Mouse (Mus musculus) ovary, postnatal 10 days (tissue): ENCODE measurements around the gene Mgat4b.

Experiments
- DNase-seq: peaks from one replicate; pipeline ENCODE4 v3.0.0; 2022; ENCODE audit warnings: low spot score

Mgat4b gene

DNA sequence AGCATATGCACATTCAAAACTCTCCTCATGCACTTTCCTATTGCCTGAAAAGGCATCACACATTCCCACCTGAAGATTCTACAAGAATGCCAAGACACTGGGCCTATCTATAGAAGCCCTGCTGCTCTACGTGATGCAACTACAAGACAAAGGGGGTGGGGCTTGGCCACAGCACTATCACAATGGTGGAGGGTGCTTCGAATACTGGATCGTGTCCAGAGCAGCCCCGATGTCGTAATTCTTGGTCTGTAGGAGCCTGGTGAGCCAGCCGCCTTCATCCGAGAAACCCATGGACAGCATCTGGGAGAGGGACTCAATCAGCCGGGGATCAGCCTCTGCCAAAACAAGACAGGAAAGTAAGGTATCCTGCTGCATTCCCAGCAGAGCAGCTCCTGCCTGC lies 10.1 kb upstream of the Mgat4b start:
- DNase-seq: no peak

DNA sequence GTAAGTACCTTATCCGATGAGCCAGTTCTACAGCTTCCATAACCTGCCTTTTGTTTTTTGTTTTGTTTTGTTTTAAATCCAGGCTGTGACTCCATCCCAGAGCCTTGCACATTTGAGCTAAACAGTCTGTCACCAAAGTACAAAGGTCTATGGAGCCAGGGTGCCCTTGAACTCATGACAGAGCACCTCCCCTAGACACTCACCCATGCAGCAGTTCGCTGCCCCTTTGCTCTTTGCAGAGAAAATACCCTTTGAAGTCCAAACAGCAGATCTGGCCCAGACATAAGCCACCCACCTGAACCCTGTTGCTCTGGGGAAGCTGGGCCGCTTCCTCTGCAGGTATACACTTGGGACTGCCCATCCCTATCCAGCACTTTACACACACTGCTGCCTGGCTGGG lies 9.1 kb upstream of the Mgat4b start:
- no peak for DNase-seq

DNA sequence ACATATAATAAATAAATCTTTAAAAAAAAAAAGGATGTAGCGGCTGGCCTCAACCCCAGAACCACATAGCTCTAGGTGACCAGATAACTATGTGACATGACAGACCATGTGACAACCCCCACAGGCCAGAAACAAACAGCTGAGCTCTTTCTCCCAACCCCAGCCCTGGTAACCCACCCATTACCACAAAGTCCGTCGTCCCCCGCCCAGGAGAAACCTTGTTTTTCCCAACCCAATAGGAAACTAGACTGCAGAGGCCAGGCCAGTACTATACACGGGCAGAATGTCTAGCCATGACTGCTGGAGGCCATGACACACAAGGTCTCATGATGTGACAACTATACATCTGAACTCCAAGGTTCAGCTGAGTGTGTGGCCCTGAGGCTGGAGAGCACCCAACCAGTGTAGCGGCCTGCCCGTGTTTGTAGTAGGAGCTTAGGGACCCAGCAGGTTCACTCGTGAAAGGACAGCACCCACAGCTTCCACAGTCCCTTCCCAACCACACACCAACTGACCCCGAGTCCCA lies 7.3 kb upstream of the Mgat4b start:
- no peak for DNase-seq

DNA sequence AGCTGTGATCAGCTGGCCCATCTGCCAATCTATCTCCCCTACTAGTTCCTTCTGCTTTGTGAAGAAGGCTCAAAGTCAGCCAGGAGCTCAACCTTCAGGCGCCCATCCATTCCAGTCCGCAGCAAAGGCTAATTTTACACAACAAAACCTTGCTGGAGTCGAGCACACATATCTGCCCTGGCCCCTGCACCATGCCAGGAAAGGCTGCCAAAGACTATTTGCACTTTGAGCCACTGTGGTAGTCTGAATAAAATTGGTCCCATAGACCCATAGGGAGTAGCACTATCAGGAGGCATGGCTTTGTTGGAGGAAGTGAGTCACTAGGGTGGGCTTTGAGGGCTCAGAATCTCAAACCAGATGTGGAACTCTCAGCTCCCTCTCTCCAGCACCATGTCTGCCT lies 5.3 kb upstream of the Mgat4b start:
- DNase-seq: no peak

DNA sequence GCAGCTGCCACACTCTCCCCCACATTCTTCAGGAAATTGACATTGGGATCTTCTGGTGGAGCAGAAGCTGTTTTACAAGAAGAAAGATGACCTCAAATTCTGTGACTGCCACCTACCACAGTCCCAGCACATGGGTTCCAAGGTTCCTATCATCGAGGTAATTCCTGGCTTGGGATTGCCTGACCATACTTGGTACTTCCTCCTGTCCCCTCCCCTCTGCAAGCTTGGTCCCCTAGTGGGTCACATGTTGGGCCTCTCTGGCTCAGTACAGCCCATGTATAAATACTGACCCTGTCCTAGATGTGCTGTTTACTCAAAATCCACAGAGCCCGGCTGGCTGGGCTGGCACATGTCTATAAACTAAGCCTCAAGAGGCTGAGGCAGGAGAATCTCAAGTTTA lies 4.7 kb upstream of the Mgat4b start:
- DNase-seq: no peak

DNA sequence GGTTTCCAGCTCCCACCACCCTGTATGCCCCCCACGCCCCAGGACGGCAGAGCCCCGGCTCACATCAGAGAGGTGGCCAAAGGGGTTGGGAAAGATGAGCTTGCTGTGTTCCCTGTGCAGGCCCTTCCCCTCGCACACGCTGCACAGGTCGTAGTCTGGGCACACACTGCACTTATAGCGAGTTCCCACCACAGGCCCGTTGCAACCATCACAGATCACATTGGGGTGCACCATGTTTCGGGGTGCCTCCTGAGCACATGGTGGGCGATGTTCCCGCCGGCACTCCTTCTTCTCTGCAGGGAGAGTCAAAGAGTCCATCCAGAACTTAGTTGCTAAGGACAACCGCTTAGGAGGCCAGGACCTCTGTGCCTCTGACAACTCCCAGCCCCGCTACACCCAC lies 3.3 kb upstream of the Mgat4b start:
- no peak for DNase-seq

DNA sequence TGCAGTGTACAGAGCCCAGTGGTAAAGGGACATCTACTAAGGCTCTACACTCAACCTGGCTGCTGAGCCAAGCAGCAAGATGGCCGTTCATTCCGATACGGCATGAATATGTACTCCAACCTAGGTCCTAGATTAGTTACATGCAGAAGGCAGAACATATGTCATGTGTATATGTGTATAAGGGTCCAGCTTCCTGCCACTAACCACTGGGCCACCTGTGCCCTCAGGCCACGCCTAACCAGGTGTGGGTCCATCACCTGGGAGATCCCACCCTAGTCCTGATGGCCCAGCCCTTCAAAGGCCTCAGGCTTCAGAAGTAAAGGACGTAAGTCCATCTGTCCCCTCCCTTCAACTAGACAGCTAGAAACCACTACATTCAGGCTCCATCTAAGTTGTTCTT lies 2.7 kb upstream of the Mgat4b start:
- DNase-seq: no peak

DNA sequence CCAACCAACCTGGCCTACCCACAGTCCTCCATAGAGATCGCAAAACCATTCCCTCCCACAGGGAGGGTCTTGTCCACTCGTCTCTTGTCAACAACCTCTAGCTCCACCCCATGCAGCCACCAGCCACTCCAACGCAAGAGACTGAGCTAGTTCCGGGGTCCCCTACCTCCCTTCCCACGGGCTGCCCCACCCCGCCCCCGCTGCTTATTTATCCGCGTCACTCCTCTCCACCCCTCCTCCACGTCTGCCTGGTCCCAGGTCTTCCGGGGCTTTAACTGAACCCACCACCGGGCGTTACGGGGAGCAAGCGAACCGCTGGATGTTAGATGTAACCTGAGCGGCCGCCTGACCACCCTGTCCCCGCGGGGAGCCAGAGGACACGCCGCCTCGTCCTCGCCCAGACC lies 587 bp upstream of the Mgat4b start:
- peak; percentile 63 for DNase-seq

DNA sequence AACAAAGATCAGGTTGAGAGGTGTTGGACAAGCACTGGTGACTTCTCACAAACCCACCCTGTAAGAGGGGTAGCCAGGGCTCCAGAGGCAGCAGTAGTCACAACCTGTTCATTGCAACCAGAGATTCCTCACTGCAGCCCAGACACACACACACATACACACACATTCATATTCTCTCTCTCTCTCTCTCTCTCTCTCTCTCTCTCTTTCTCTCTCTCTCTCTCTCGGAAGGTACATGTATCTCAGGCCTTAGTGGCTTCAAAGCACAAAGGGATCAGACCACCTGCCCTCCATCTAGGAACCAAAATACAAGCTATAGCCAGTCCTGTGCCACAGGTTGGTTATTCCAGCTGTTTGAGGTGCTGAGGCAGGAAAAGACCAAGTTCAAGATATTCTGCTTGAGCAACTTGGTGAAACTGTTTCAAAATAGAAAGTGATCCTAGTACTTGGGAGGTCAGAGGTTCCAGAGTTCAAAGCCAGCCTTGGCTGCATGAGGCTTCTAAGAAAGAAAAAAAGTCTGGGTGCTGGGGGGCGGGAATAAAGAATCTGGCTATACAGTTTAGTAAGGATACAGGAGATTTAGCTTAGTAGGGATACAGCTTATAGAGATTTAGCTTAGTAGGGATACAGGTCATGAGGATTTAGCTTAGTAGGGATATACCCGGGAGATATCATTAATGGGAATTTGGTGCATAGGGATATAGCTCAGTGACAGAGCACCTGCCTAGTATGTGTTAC lies 801 bp downstream of the Mgat4b start:
- DNase-seq: no peak

DNA sequence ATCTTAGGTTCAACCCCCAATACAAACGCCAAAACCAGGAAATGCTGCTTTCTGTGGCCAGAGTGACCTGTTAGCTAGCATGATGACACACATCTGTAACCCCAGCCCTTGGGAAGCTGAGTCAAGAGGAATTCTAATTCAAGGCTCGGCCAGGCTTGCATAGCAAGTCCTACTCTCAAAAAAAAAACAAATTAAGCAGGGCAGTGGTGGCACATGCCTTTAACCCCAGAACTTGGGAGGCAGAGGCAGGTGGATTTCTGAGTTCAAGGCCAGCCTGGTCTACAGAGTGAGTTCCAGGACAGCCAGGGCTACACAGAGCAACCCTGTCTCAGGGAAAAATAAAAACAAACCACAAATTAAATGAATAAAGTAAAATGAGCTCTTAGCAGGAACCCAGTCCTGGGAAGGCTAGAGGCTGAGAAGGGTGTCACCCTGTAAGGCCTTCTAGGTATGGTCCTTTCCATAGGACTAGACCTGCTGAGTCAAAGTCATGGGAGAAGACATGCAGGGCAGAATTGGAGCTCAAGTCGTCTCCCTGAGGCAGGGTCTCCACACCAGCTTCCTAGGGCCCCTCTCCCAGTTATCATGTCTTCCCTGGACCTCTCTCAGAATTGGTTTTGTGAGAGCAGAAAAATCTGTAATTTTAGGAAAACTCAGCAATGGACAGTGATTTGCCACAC lies 1.5 kb downstream of the Mgat4b start:
- no peak for DNase-seq

DNA sequence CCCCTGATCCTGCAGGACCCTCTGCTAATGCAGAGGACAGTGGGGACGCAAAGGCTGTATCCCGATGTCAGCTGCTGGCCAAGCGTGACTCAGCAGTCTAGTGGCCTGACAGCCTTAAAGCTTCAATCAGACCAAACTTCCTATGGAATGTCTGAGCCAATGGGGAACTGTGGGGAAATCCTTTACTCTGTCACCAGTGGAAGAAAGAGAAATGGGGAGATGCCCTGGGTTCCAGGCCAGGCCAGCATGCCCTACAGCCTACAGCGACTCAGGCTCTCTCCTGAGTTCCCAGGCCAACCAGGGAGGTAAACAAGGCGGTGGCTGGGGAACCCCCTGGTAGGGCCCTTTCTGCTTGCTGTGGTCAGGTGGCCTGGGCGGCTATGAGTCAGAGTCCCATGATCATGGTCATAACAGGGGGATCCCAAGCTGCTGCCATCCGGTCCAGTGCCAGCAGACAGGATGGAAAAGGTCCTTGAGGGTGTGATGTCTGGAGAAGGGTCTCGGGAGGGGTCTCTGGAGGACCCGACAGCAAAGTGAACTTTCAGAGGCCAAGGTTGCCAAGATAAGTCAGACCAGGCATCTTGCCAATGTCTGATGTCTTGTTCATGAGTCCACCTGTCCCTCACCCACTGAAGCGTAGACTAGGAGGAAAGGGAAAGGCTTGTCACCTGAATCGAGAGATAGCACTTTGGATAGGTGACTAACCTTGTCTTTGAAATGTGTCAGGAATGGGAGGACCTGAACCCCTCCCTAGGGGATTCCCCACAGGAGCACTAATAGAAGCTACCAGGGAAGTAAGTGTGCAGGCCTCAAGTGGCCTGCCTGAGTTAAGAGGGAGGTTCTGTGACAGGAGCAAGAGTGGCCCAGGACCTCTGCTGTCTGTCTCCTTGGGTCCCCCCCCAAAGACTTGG lies 2.4 kb downstream of the Mgat4b start:
- peak; percentile 37 for DNase-seq

DNA sequence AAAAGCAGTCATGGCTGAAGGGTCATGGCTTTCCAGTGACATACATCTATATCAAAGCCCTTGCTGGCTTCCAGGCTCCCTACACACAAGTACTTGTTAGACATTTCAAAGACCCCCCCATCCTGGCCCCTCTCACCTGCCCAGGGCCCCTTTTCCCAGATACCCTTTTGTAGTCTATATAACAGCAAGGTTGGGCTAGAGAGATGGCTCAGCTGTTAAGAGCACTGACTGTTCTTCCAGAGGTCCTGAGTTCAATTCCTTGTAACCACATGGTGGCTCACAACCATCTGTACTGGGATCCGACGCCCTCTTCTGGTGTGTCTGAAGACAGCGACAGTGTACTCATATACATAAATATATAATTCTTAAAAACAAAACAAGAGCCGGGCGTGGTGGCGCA lies 3.9 kb downstream of the Mgat4b start:
- DNase-seq: no peak

DNA sequence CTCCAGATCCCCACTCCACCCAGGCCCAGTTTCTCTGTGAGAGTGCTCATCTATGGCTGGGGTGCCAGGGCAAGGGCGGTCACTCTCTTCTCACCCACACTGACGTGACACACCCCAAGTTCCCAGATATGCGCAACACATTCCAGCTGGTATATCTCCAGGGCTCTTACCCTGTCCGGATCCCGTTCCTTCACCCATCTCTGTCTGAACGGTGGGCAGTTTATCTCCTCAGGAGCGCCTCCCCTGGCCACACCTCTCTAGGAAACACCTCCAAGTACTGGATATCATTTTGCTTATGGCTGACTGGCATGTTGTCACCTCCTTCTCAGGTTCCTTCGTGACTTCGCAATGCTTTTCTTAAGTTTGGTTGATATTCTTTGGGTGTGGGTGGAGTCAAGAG lies 4.9 kb downstream of the Mgat4b start:
- DNase-seq: no peak

DNA sequence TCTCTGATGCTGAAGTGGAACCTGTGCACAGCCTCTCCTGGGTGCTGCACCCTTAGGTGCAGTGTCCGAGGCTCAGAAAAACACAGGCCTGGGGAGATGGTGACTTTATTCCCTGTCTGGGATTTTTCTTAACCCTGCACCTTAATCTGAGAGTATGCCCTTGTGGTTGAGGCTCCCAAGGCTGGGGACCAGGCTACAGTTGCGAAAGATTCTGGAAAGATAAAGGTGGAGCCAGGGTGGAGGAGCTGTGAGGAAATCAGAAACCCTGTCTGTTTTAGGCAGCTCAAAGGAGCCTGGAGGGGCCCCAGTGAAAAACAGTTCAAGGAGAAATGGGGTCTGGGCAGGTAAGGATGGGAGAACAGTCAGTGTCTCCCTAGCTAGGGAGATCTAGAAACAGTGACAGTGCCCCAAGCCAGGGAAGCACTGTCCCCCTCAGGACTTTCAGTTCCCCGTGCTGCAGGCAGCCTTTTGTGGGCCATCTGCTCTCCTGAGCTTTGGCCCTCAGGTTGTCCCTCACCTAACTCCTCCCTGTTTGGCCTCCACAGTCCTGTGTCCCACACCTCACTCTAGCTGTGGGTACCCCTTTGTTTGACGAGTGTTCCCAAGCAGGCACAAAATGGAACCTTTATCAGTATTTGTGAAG lies 6.2 kb downstream of the Mgat4b start:
- DNase-seq: no peak

DNA sequence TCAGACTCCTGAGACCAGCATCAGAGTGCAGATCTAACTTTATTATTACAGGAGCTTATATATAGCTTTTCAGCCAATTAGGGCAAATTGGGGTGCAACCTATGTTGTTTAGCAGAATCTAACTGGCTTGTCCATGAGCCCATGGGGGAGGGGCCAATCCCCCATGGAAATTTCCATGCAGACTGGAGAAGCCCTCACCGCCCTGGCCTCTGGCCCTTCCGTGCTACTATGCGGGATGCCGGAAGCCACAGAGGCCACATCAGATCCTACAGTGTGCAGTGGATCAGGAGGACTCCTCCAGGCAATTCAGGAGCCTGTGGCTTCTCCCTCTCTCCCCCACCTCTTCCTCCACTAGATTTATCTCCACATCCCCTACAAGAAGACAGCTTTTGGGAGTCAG lies 7.1 kb downstream of the Mgat4b start:
- no peak for DNase-seq

DNA sequence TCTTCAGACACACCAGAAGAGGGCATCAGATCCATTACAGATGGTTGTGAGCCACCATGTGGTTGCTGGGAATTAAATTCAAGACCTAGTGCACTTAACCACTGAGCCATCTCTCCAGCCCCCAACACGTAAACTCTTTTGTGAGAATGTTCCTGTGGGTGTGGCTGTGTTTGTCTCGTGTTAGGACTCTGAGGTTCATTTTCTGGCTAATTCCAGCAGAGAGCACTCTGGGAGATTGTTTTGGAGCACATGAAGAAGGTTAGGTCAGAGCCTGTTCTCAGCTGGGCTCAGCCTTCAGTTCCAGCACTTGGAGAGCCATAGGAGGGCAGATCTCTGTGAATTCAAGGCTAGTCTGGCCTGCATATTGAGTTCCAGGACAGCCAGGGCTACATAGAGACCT lies 9.1 kb downstream of the Mgat4b start:
- no peak for DNase-seq

DNA sequence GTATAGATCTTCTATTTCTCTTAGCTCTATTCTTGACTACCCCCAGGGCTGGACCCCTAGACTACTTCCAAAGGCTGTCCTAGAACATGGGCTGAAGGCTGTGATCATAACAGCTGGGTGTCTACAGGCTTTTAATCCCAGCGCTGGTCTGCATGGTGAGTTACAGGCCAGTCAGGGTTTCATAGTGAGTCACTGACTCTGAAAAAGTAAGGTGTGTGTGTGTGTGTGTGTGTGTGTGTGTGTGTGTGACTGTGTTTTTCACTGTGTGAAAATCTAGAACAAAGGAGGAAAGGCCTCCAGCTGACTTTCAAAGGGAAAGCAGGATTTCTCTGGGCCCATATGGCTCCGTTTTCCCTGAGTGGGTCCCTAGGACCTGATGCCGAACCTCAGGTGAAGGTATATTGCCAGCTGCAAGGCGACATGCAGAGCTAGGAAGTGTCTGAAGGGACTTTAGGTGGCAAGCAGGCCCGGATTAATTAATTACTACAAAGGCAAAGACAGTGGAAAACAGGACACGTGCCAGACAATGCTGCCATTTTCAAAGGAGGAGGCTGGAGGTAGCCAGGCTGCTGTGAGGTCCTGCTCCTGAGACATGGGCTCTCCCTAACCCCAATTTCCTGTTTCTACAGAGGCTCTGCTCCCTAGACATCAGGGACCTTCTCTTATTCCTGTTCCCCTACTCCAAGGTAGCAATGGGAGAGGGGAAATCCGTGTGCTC lies 12.0 kb downstream of the Mgat4b start:
- no peak for DNase-seq

DNA sequence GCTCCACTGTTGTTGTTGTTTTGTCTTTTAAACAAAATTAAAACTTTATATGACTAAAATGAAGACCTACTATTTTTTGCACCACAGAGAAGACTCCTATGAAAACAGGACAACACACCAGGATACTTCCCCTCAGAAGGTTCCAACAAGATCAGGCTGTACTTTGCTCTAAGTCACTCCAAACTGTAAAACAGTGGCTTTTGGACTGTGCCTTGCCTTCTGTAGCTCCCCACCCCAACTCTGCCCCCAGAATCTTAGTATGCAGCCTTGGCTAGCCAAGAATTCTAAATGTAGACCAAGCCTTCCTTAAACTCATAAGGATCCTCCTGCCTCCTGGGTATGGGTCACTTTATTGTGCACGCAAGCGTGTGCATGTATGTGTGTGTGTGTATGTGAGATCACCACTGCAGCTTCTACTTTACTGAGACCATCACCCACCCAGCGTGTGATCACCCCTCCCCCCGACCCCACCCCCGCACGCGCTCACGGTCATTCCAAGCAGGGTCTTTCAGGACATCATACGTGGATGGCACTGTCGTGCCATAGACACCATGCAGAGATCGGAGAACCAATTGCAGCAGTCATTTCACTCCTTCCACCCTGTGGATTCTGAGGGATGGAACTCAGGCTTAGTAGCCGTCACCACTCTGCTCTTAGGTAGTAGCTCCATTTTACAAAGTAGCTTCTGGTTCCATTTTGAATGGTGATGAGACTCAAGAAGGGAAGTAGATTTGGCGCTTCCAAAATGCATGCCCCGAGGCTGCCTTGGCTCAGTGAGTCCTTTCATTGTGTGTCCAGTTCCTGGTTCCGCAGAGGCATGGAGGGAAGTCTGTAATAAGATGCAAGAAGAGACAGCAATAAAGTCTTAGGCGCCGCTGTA lies 13.3 kb downstream of the Mgat4b start:
- no peak for DNase-seq

DNA sequence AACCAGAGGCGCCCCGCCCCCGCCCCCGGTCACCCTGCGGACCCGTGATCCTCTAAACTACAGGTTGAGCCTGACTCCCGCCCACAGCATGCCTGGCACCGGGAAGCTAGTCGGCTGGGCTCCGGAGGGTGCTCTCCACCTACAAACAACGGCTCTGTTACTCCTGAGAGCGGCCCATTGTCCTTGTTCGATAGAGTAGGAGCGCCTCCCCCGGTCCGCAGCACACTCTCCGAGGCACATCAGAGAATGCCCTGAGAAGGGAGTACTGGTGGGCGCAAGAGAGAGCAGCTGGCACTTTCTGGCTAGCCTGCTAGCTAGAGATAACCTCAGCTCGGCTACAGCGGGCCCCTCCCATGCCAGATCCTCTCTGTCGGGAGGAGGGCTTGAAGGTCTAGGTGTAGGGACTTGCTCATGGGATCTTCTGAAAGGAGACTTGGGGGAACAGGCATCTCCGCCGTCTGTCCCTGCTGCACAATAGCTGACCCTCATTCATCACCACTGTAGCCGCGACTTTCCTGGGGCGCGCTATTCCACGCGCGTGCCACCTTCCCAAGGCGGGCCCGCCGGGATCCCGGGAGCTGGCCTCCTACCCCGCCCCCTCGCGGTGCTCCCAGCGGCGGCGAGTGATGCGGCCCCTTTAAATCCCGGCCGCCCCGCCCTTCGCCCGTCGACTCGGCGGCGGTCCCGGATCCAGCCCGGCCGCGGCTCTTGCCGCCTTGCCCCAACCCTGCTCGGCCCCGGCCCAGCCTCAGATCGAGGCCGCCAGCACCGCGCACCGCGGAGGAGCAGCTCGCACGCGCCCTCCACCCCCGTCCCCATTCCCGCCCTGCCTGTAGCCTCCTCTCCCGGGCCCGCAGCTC lies 14.2 kb downstream of the Mgat4b start:
- DNase-seq: peak; percentile 82
